Mouse (Mus musculus): Measurements from ENCODE around the gene Gm3285.

Gm3285 gene

GRCm38 (mm10) chr10:77900903-77901818 is 39.4 kb downstream of the Gm3285 start:
- no peak for DNase-seq (ENCODE audit: low spot score)

GRCm38 (mm10) chr10:77901871-77902210 is 40.1 kb downstream of the Gm3285 start:
- DNase-seq (ENCODE audit: low spot score): no peak

GRCm38 (mm10) chr10:77902211-77902893 is 40.6 kb downstream of the Gm3285 start, which contains the start of gene Lrrc3:
Lrrc3 (minus strand) TSS chr10:77902536.
- peak; percentile 93 for DNase-seq (ENCODE audit: low spot score)

GRCm38 (mm10) chr10:77902894-77903715 is 41.3 kb downstream of the Gm3285 start:
- DNase-seq (ENCODE audit: low spot score): peak; percentile 91

All from yolk sac, embryonic 10.5 days (tissue).